Mouse (Mus musculus) brain, adult 2 months (tissue): ENCODE measurements at regions not wholly inside any gene's neighbourhood (a gene's known extent, or its start where the extent isn't known, plus 50 kb on each side); places are given as distances from the start of the nearest gene placed in this dataset.
A peak's percentile ranks its signal among the peaks of the same experiment; 100 is the strongest.
"Not testable (repeated sequence)": the region's sequence is repeated elsewhere in the genome, so short reads cannot be mapped to it uniquely, and the experiment has no call there.

Experiments
- DNase-seq: peaks from one replicate; pipeline ENCODE4 v3.0.0; 2011; ENCODE audit warnings: low read depth, low spot score

GRCm38 (mm10) chr5:67487965-67488409, 59.9 kb upstream of the Bend4 start:
- no peak for DNase-seq

DNA sequence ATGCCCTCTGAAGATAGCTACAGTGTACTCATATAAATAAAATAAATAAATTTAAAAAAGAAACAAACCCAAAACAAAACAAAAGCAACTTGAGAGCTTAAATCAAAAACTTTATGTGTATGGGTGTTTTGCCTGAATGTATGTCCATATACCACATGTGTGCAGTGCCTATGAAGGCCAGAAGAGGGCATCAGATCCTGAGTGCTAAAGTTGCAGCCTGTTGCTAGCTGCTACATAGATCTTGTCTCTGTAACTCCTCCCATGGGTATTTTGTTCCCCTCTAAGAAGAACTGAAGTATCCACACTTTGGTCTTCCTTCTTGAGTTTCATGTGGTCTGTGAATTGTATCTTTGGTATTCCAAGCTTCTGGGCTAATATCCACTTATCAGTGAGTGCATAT, 62.6 kb upstream of the Bend4 start:
- DNase-seq, result not testable (repeated sequence)

DNA sequence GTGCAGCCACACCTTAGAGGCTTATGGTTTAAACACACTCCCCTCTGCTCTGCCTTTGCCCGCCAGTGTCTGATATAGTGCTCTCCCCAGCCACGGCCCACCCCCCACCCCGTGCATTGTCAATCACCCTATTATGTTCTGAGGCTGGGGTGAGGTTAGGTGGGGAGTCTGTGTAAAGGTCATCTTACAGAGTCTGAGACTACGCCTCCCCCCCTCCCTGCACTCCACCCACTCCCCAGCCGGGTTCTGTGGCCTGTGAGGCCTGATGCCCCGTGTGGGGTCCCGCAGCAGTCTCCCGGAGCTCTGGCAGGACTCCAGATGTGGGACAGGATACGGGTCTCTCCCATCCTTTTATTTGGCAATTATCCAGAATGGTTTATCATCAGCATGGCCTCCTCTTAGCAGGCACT, 64.8 kb upstream of the Bend4 start:
- no peak for DNase-seq

DNA sequence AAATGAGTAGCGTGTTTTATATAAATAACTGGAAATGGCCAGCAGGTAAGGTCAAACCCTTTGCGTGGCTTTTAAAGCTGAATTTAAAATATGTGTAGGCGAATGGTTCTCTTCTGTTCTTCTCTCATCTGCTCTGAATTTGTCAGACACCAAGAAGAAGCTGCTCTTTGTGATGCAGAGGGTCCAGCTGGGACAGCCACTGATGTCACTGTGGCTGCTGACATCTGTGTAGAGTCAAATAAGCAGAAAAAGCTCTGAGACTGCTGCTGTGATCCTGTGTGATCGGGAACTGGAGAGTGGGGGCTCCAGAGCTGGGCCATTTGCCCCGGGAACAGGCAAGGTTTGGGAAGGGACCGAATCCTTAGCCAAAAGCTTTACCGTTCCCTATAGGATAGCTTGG, 68.6 kb upstream of the Bend4 start:
- peak; percentile 55 for DNase-seq

DNA sequence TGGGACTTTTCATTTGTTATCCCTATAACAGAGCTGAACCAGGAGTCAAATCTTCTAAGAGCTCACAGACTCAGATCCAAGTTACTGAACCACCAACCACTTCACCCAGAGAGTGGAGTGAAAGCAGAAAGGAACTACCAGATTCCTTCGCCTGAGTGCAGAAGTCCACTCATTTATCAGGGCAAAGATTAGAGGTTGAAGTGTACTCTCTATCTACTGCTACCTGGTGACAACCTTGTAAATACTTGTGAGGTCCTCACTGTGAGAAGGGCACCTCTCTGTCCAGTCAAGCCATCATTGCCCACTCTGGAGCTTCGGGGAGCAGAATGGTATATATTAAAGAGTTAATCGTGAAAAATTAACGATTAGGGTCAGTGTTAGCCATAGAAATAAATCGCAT, 87.4 kb upstream of the Shisa3 start:
- DNase-seq, result no peak

- DNase-seq, result no peak
Observed at GRCm38 (mm10) chr5:67521423-67521912, 86.2 kb upstream of the Shisa3 start.

GRCm38 (mm10) chr5:67530149-67530548, 77.5 kb upstream of the Shisa3 start:
- peak; percentile 40 for DNase-seq

DNA sequence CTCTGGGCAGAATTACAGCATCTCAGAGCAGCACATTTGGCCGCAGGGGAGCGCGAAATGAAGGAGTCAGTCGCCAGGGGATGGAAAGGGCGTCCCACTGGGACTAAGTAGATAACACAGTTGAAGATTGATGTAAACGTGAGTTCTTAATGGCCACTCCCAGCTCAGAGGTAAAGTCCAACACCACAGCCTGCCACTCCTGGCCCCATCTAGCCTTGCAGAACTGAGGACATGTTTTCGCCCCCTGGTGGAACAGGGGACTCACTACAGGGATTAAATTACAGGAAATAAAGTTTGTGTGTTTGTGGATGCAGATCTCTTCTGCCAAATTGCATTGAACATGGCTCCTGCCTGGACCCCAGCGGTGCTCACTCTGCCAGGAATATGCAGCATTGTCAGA, 76.7 kb upstream of the Shisa3 start:
- peak; percentile 24 for DNase-seq

DNA sequence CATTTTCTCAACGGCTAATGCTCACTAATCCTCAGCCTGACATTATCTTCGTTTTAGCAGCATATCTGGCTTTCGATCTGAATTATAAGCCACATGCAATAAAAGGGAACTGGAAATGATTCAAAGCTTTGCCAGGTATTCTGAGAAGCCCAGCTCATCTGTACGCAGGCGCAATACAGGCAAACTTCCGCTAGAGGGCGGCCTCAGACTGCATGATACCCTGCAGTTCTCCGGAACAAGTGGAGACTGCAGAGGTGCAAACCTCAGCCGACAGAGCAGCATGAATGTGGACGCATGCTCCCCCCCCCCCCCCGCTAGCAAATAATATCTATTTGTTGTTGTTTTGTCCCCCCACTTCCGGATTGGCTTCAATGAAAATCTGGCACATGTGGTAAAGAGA, 75.3 kb upstream of the Shisa3 start:
- peak; percentile 93 for DNase-seq

GRCm38 (mm10) chr5:67532756-67533255, 74.9 kb upstream of the Shisa3 start:
- DNase-seq, result peak; percentile 25

DNA sequence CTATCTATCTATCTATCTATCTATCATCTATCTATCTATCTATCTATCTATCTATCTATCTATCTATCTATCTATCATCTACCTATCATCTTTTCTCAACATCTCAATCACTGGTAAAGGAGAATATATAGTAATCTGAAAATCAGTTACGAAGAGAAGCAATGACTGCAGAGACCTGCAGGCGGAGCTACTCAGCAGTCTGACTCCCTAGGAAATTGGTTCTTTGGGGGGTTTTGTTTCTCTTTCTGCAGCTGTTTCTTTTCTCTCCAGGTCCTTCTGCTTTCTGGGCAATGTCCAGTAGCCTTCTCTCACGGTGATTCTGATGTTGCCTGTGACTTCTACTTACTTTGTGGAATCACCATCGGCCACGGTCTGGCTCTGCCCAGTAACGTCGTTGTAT, 73.6 kb upstream of the Shisa3 start:
- no peak for DNase-seq

DNA sequence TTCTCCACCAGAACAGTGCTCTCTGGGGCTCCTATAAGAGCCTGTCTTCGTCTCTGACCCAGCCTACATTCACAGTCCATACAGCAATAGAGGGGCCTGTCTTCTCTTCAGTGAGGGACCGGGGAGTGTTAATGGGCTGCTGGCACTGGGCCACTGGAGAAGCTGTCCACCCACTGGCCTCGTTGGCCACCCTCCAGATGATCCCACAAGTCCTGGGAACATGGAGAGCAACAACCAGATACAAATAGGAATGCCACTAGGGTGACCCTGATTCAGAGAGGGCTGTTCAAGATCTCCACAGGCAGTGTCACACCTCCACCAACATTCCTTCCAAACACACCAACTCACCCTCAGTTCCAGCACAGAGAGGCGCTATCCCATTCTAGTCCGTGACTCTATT, 69.7 kb upstream of the Shisa3 start:
- DNase-seq, result no peak

DNA sequence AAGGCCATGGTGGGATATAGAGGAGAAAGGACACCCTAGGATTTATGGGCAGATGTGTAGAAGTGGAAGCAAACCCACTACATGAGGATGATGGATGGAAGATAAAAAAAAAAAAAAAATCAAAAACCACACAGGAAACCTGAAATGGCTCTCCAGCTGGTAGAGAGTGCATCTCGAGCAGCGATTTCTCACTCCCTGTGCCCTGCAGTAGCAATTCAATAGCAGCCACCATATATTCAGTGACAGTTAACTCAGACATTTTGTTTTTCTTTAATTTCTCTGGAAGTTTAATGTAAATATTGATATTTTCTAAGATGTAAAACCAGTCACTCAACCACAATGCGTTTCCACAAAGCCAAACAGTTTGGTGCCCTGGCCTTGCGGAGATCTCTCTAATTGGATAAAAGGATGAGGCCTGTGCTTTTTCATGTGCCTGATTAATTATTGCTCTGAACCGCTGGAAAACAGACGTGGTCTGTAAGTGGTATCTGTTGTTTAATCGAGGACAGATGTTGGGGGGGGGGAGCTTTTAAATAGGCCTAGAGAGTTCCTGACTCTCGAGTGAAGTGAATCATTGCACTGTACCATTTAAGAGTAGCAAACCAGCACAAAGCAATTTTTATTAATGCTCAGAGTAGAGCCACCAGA, 68.0 kb upstream of the Shisa3 start:
- DNase-seq, result no peak

GRCm38 (mm10) chr5:67541867-67542266, 65.8 kb upstream of the Shisa3 start:
- DNase-seq, result no peak

DNA sequence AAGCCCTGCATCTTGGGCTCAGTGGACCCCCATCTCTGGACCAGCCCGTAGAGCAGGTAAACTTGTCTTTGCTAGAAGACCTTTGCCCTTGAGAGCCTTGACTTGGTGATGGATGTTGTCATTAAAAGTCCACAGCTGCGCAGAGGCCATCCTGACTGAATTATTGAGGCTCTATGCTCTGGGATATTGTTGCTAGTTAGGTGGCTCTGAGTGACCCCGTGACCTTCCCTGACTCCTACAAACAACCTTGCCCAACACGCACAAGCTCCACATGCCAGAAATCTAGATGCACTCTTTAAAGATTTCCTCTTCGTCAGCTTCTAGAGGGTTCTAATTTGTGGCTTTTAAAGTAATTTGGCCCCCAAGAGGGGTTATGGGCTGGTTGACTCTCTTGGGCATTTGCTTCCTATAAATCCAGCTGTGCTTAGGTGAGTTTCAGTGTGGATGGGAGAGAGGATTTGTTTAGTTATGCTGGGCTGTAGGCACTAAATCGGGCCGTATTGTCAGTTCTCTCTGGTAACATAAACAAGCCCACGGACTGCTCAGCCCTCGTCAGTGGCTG, 63.6 kb upstream of the Shisa3 start:
- no peak for DNase-seq

GRCm38 (mm10) chr5:67550257-67550656, 57.4 kb upstream of the Shisa3 start:
- DNase-seq, result no peak

DNA sequence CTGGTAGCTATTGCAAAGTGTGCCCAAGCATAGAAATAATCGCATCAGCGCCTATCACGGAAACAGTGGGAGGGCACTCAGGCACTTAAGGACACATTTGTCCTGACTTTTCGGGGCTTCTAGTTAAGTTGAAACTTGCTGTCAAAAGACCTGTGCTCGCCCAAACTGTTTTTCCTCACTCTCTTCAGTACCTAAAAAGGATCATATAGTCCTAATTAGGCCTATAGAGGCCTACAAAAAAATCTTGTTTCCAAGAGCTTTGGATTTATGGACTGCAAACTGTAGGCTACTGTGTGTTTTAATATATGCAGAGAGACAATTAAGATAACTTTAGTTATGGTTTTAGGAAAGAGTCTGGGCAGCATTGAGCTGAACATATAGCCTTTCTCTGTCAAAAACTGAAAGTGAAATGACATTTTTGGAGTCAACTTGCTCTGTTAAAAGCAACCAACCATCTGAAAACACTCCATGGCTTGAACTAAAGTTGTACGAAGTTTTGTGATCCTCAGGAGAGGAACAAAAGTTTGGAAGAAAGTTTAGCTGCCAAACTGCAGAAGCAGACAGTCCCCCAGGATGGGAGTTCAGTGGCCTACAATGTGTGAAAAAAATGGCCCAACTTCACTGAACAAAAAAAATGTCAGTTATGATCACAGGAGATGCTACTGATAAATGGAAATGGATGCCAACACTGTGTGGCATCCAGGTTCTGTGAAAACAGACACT, 55.9 kb upstream of the Shisa3 start:
- no peak for DNase-seq

- DNase-seq, result no peak
Observed at GRCm38 (mm10) chr5:67552865-67553264, 54.8 kb upstream of the Shisa3 start.
